In the genomic region with DNA sequence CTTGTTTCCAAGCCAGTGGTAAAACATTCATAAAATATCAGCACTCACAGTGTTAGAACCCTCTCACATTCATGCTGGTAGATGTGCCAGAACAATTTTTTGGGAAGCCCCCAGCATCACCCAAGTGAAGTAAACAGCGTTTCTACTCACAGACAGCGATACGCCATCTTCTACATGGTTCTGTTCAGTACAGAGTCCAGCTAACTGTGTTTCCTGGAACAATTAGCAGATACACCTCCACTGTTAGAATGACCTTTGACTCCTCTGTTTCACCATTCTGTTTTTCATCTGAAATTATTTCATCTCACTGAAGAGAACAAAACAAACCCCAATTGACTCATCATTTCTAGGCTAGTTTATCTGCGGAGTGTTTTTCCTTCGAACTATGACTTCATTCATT, we compare ENCODE assay signal across 12 mouse cellular contexts.
"Had no signal": no experiment of that assay in that cellular context is flagged by ENCODE, and none has a peak within 500 bp of the region (broad histone marks: within the 10 kb centered on the region; RNA-seq: fewer than 3 reads in every experiment).

No protein-coding gene starts in this region.

- DNase-seq: liver, embryonic 13.5 days; liver, postnatal 0 days; lung, postnatal 14 days; thymus, postnatal 4 days had no signal

- H3K36me3 ChIP-seq: limb, embryonic 10.5 days; liver, embryonic 13.5 days; lung, embryonic 15.5 days; midbrain, embryonic 15.5 days; neural tube, embryonic 12.5 days had no signal

- H3K27me3 ChIP-seq: liver, embryonic 13.5 days; lung, embryonic 15.5 days; megakaryocyte, embryonic 14.5 days; midbrain, embryonic 15.5 days; neural tube, embryonic 12.5 days had no signal

- H3K9ac ChIP-seq: liver, embryonic 13.5 days; liver, postnatal 0 days; lung, embryonic 15.5 days; midbrain, embryonic 15.5 days; neural tube, embryonic 12.5 days had no signal

- H3K4me3 ChIP-seq: left cerebral cortex, adult 2 months; limb, embryonic 10.5 days; liver, embryonic 13.5 days; lung, embryonic 15.5 days; megakaryocyte, embryonic 14.5 days; midbrain, embryonic 15.5 days; neural tube, embryonic 12.5 days had no signal

- H3K4me1 ChIP-seq: limb, embryonic 10.5 days; liver, embryonic 13.5 days; megakaryocyte, embryonic 14.5 days; midbrain, embryonic 15.5 days; neural tube, embryonic 12.5 days had no signal

- H3K27ac ChIP-seq: limb, embryonic 10.5 days; liver, embryonic 13.5 days; macrophage; midbrain, embryonic 15.5 days; neural tube, embryonic 12.5 days; stomach, postnatal 0 days had no signal
